Mouse (Mus musculus): ENCODE measurements around the gene Apc2. TPM values are rescaled to one million over a fixed set of nuclear protein-coding genes. Genes with fewer than 3 reads are reported as not detected.
"Not testable (repeated sequence)": the region's sequence is repeated elsewhere in the genome, so short reads cannot be mapped to it uniquely, and the experiment has no call there.

Apc2 gene
- total and polyA plus RNA-seq, 2 experiments from 2014 or later: 97.6 to 374 TPM

GRCm38 (mm10) chr10:80342749-80343424 is 47.1 kb downstream of the Apc2 start:
- H3K9me3 ChIP-seq (ENCODE audit: low read length): no peaks in the 10 kb centered on the region
- no peak for TF ChIP-seq CTCF (IDR thresholded peaks at IDR 0.05; ENCODE audit: low read depth)
- peak overlapping the region; percentile 52 for H3K4me2 ChIP-seq (ENCODE audit: low read depth, low read length)
- ATAC-seq (peak; percentile 74), DNase-seq (ENCODE audit: low spot score) (peak; percentile 76)
- H3K27ac ChIP-seq: no peak overlapping the region
- H3K27me3 ChIP-seq (ENCODE audit: insufficient read depth, low read length): peaks cover 63% of the 10 kb centered on the region
- H3K4me3 ChIP-seq (ENCODE audit: low read length): peak overlapping the region; percentile 24
- no peaks in the 10 kb centered on the region for H3K36me3 ChIP-seq (ENCODE audit: insufficient read depth, low read length)
- peaks cover 7% of the 10 kb centered on the region; the same call in 1 of the 2 replicates for H3K4me1 ChIP-seq (ENCODE audit: insufficient read depth, low read length)
- WGBS: under 1% methylated on average over 32 of the region's 33 CpGs
- H3K9ac ChIP-seq (replicated peaks; ENCODE audit: low read length): no peak overlapping the region

- WGBS: 20% methylated on average over 13 of the region's 13 CpGs
- ATAC-seq (peak; percentile 15; the same call in 1 of the 2 replicates), DNase-seq (ENCODE audit: low spot score) (no peak)
- Histone ChIP-seq H3K4me2 (ENCODE audit: low read depth, low read length) (peak overlapping the region; percentile 52), H3K36me3 (ENCODE audit: insufficient read depth, low read length) (no peaks in the 10 kb centered on the region), H3K9me3 (ENCODE audit: low read length) (no peaks in the 10 kb centered on the region), H3K4me1 (ENCODE audit: insufficient read depth, low read length) (peaks cover 7% of the 10 kb centered on the region; the same call in 1 of the 2 replicates), H3K4me3 (ENCODE audit: low read length) (peak overlapping the region; percentile 24), H3K27me3 (ENCODE audit: insufficient read depth, low read length) (peaks cover 69% of the 10 kb centered on the region), H3K27ac (no peak overlapping the region), H3K9ac (replicated peaks; ENCODE audit: low read length) (no peak overlapping the region)
- no peak for TF ChIP-seq CTCF (IDR thresholded peaks at IDR 0.05; ENCODE audit: low read depth)
These were observed 47.7 kb downstream of the Apc2 start for GRCm38 (mm10) chr10:80343425-80343895.

- H3K36me3 ChIP-seq (ENCODE audit: insufficient read depth, low read length): no peaks in the 10 kb centered on the region
- H3K4me1 ChIP-seq (ENCODE audit: insufficient read depth, low read length): peaks cover 7% of the 10 kb centered on the region; the same call in 1 of the 2 replicates
- no peak for TF ChIP-seq CTCF (IDR thresholded peaks at IDR 0.05; ENCODE audit: low read depth)
- H3K4me2 ChIP-seq (ENCODE audit: low read depth, low read length): no peak overlapping the region
- no peak for ATAC-seq
- DNase-seq (ENCODE audit: low spot score): no peak
- H3K27me3 ChIP-seq (ENCODE audit: insufficient read depth, low read length): peaks cover 77% of the 10 kb centered on the region
- no peak overlapping the region for H3K27ac ChIP-seq
- H3K9ac ChIP-seq (replicated peaks; ENCODE audit: low read length): no peak overlapping the region
- H3K4me3 ChIP-seq (ENCODE audit: low read length): no peak overlapping the region
- H3K9me3 ChIP-seq (ENCODE audit: low read length): no peaks in the 10 kb centered on the region
- 47% methylated on average over 9 of the region's 9 CpGs for WGBS
These were observed 48.4 kb downstream of the Apc2 start for GRCm38 (mm10) chr10:80344131-80344661.

GRCm38 (mm10) chr10:80345122-80345521 is 49.3 kb downstream of the Apc2 start:
- DNase-seq (ENCODE audit: low spot score) (no peak), ATAC-seq (no peak)
- Histone ChIP-seq H3K9me3 (ENCODE audit: low read length) (no peaks in the 10 kb centered on the region), H3K27me3 (ENCODE audit: insufficient read depth, low read length) (peaks cover 86% of the 10 kb centered on the region), H3K36me3 (ENCODE audit: insufficient read depth, low read length) (no peaks in the 10 kb centered on the region), H3K4me3 (ENCODE audit: low read length) (no peak overlapping the region), H3K9ac (replicated peaks; ENCODE audit: low read length) (no peak overlapping the region), H3K27ac (no peak overlapping the region), H3K4me2 (ENCODE audit: low read depth, low read length) (no peak overlapping the region), H3K4me1 (ENCODE audit: insufficient read depth, low read length) (peaks cover 7% of the 10 kb centered on the region; the same call in 1 of the 2 replicates)
- no peak for TF ChIP-seq CTCF (IDR thresholded peaks at IDR 0.05; ENCODE audit: low read depth)
- 5% methylated on average over 14 of the region's 16 CpGs for WGBS

GRCm38 (mm10) chr10:80345929-80346328 is 50.2 kb downstream of the Apc2 start:
- not testable (repeated sequence) for DNase-seq (ENCODE audit: low spot score); H3K27ac ChIP-seq; ATAC-seq; H3K4me3 ChIP-seq (ENCODE audit: low read length); H3K4me1 ChIP-seq (ENCODE audit: insufficient read depth, low read length); H3K9ac ChIP-seq (replicated peaks; ENCODE audit: low read length); H3K4me2 ChIP-seq (ENCODE audit: low read depth, low read length); H3K9me3 ChIP-seq (ENCODE audit: low read length); H3K36me3 ChIP-seq (ENCODE audit: insufficient read depth, low read length)
- WGBS: 66% methylated on average over 5 of the region's 6 CpGs
- H3K27me3 ChIP-seq (ENCODE audit: insufficient read depth, low read length): peaks cover 85% of the 10 kb centered on the region

- no peak for DNase-seq (ENCODE audit: low spot score)
- Histone ChIP-seq H3K27ac (no peak overlapping the region), H3K4me1 (ENCODE audit: insufficient read depth, low read length) (peaks cover 3% of the 10 kb centered on the region; the same call in 1 of the 2 replicates), H3K9ac (replicated peaks; ENCODE audit: low read length) (no peak overlapping the region), H3K27me3 (ENCODE audit: insufficient read depth, low read length) (peaks cover 71% of the 10 kb centered on the region), H3K4me3 (ENCODE audit: low read length) (peak overlapping the region; percentile 20; the same call in 1 of the 2 replicates), H3K4me2 (ENCODE audit: low read depth, low read length) (no peak overlapping the region; the same call in 1 of the 2 replicates), H3K9me3 (ENCODE audit: low read length) (no peaks in the 10 kb centered on the region), H3K36me3 (ENCODE audit: insufficient read depth, low read length) (no peaks in the 10 kb centered on the region)
- no peak for TF ChIP-seq CTCF (IDR thresholded peaks at IDR 0.05; ENCODE audit: low read depth)
- 11% methylated on average over 17 of the region's 17 CpGs for WGBS
- no peak for ATAC-seq
These were observed 51.8 kb downstream of the Apc2 start for GRCm38 (mm10) chr10:80347514-80347967.

Data from hindbrain, postnatal 0 days (tissue).